Mouse (Mus musculus) lung, postnatal 36 days (tissue): Measurements from ENCODE around the gene Spred2.
A peak's percentile ranks its signal among the peaks of the same experiment; 100 is the strongest.
"Not testable (repeated sequence)": the region's sequence is repeated elsewhere in the genome, so short reads cannot be mapped to it uniquely, and the experiment has no call there.

Experiments used
- DNase-seq: peaks from one replicate; pipeline ENCODE4 v3.0.0; 2022; ENCODE audit warnings: mixed read lengths

Spred2 gene

DNA sequence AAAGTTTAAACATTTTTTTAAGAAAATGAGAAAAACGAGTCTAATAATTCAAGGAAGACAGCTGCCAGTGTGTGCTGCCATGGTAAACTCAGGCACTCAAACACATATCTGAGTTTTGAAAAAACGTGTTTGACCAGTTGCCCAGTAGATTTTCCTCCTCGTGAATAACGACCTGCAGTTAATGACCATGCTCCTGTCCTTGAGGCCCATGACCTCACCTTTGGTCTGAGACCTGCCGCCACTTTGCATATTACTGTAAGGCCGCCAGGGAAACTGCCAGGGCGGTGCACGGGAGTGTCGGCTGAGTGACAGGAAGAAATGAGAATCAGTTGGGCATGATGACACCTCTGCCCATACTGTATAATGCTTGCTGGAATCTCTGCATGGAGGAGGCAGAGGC lies 103.5 kb downstream of the Spred2 start:
- DNase-seq = no peak

DNA sequence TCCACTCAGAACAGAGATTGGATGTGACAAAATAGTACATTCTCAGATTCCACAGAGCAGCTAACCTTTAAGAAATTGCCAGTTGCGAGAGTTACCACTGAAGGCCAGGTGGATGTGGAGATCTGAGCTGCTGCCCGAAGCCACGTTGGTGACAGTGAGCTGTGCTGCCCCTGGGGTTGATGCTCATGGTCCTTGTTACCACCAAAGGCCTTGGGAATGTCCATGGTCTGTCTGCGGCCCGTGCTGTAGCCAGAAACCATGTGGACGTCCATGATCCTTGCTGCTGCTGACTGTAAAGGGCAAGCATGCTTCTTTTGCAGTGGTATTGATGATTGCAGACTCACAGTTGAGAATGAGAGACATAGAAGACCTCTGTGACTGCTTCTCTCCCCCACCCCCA lies 104.2 kb downstream of the Spred2 start:
- no peak for DNase-seq

- no peak for DNase-seq
These were observed 104.8 kb downstream of the Spred2 start for GRCm38 (mm10) chr11:20029014-20029413.

GRCm38 (mm10) chr11:20030973-20031372 lies 106.8 kb downstream of the Spred2 start:
- not testable (repeated sequence) for DNase-seq

DNA sequence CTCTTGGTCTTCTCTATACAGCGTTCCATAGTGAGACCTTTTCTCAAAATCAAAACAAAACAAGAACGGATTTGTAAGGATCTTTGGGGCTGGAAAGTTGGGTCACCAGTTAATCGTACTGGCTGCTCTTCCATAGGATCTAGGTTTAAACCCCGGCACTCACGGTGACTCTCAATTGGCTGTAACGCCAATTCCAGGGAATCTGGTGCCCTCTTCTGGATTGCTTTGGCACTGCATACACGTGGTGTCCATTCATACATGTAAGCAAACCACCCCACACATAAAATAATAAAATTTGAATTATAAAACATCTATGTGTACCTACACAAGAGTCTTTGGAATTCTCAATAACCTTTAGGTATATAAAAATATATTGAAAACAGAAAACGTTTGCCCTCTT lies 107.4 kb downstream of the Spred2 start:
- DNase-seq = peak; percentile 58

DNA sequence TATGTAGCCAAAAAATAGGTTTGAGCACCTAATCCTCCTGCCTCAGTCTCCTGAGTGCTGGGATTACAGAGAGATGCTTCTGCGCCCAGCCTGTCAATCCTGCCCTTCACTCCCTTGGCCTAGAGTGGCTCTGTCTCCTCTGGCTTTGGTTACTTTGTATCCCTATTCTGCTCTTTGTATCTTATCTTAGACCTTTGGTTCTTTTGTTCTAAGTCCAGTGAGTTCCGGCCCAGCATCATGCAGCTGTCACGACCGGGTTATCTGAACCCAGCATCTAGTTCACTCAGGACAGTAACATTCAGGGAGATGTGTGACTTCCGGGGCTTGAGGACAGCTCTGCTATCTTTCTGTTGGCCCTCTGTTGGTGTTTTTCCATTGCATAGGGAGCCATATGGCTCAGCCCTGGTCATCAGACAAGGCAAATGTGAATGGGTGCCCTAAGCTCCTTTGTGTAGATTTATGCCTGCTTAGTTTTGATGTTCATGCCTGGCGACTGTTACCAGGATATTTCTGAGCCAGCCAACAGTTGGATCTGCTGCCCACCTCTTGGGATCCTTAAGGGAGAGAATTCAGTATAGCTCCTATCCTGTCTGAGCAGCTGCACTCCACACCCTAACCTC lies 109.5 kb downstream of the Spred2 start:
- DNase-seq = no peak

DNA sequence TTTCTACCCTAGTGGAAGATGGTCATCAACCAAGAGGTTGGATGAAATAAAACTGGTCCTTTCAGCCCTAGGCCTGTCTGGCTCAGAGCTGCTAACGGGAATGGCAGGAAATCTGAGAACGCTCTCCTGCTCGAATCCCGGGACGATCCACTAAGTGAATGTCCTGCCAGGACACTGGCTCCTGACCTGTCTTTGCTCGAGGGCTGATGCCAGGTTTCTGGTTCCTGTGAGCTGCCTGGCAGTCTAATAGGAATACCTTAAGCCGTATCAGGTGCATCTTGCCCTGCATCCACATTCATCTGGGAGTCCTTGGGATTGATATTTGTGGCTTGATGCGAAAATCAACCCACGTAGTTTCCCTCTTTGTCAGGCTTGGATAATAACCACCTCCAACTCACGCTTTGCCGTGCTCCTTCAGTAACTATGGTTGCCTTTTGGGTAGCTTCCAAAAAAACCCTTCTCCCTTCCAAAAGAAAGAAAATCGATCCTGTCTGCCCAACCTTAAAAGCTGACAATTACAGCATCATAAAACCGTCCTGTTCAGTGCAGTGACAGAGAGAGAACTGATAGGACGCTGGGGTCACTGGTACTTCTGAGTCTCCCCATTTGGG lies 110.3 kb downstream of the Spred2 start:
- no peak for DNase-seq

DNA sequence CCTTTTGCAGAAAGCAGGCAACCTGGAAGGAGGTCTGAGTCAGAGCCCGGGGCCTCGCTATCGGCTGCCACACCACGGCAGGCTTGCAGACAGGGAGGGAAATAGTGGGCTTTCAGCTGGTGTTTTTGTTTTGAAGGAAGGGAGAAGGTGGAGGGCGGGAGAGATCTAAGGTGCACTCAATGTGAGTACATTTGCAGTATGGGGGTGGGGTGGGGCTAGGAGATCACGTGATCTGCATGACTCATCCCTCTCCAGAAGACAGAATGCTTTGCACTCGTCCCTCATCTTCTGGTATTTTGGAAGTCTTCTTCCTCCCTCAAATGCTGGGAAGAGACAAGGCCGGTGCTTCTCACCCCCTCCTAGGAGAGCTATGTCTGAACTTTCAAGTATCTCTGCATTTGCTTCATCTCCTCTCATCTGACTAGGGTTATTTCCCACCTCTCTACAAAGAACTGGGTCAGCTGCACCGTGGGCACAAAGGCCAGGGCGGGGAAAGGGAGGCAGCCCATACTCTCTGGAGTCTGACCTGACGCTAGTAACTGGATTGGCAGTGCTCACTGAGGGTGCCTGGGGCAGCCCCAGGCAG lies 111.3 kb downstream of the Spred2 start:
- DNase-seq = peak; percentile 15

DNA sequence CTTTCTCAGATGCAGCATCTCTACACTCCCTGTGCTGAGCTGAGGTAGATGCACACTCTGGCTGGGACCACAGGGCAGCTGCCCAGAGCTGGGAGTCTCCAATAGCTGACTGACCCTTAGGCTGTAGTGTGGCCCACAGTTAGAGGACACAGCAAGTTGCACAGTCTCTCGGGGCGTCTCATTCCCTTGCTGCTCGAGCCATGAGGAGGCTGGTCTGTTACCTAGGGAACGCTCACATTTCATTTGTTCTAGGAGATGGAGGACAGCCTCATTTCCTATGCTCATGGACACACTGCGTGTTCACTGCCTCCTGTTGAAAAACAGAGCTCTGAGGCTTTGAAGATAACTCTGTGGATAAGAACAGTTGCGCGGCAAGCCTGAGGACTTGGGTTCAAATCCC lies 111.8 kb downstream of the Spred2 start:
- no peak for DNase-seq

DNA sequence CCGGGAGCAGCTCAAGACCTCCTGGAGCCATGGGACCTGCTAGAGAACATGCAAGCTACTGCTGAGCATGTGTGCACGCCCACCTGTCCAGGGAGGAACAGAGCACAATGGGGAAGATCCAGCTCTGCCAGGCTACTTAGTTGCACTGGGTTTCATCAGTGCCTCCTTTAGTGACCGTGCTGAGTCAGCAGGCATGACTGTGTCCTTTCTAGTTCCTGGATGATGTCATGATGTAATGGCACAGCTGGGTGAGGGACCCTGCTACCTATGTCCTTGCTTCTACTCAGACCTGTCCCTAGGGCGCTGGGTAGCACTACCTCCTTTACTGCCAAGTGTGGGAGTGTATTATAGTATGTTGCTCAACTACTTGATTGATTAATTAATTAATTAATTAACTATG lies 113.6 kb downstream of the Spred2 start:
- no peak for DNase-seq

DNA sequence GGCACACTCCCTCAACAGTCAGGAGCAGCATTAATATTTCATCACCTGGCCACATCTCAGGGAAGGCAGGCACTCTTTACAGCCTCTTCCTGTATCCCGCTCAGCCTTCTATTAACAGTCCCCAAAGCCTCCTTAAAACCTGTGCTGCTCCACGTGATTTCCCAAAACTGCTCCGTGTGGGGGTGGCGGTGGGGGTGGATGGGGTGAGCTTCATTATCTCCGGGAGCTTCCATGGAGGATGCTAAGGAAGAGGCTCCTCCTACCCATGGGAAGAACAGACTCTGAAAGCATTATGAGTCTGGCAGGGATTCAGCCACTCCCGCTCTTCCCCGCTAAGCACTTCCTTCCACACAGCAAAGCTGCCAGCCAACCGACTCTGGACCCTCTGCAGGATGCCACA lies 114.5 kb downstream of the Spred2 start:
- no peak for DNase-seq

- DNase-seq = no peak
These were observed 117.2 kb downstream of the Spred2 start for GRCm38 (mm10) chr11:20041164-20041920.

- DNase-seq = no peak
These were observed 117.9 kb downstream of the Spred2 start for GRCm38 (mm10) chr11:20042106-20042505.

GRCm38 (mm10) chr11:20043256-20043655 lies 119.1 kb downstream of the Spred2 start:
- DNase-seq = no peak

GRCm38 (mm10) chr11:20045586-20045985 lies 121.4 kb downstream of the Spred2 start:
- DNase-seq = peak; percentile 16

- DNase-seq = no peak
These were observed 128.8 kb downstream of the Spred2 start for GRCm38 (mm10) chr11:20052814-20053536.

- no peak for DNase-seq
These were observed 129.8 kb downstream of the Spred2 start for GRCm38 (mm10) chr11:20053951-20054350.

DNA sequence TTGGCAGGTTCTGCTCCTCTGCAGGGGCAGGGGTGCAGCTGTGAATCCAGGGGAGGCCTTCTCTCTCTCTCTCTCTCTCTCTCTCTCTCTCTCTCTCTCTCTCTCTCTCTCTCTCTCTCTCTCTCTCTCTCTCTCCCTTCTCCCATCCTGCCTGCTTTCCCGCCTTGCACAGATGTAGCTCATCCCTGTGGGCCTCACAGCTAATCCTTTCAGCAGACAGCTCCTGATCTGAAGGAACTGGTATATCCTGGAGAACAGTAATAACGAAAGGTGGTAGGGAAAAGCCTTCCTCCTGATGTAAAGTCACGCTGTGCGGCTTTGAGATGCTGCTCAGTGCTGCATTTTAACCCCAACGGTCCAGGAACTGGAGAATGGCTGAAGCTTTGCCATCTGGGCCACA lies 130.4 kb downstream of the Spred2 start:
- DNase-seq = no peak

DNA sequence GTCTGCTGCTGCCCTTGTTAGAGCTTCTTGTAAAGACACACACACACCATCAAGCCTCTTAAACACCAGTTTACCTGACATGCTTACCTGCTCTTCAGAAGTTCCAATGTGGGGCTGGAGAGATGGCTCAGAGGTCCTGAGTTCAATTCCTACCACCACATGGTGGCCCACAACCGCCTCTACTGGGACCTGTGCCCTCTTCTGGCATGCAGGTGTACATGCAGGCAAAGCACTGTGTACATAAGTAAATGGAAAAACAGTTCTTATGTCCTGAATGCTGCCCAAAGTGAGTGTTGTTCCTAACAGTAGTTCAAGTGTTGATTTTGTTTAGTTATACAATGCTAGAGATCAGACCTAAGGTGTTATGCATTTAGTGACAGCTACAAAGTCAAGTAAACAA lies 132.0 kb downstream of the Spred2 start:
- DNase-seq = no peak

DNA sequence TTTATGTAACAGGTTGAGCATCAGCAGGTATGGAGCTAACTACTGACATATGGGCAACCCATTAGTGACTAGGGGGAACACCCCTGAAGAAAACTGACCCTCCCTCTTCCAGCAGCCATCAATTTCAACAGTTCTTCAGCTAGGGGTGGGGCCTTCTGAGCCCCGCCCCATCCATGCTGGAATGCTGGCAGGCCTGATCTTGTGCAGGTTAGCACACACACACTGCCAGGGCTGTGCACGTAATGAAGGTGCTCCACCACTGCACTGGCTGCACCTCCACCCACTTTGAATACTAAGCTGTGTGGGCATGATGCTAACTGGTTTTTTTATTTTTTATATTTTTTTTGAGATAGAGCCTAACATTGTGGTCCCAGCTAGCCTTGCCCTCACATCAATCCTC lies 133.3 kb downstream of the Spred2 start:
- no peak for DNase-seq

- DNase-seq = no peak
These were observed 135.6 kb downstream of the Spred2 start for GRCm38 (mm10) chr11:20059736-20060135.

GRCm38 (mm10) chr11:20062801-20063200 lies 138.6 kb downstream of the Spred2 start:
- not testable (repeated sequence) for DNase-seq

GRCm38 (mm10) chr11:20064086-20064485 lies 139.9 kb downstream of the Spred2 start:
- DNase-seq = not testable (repeated sequence)
